Mouse (Mus musculus): ENCODE results near the gene AC140267.1. TPM values are rescaled to one million over a fixed set of nuclear protein-coding genes. Genes with fewer than 3 reads are reported as not detected.

AC140267.1 gene
- polyA plus RNA-seq, 1 experiment from 2014 or later, result not detected

DNA sequence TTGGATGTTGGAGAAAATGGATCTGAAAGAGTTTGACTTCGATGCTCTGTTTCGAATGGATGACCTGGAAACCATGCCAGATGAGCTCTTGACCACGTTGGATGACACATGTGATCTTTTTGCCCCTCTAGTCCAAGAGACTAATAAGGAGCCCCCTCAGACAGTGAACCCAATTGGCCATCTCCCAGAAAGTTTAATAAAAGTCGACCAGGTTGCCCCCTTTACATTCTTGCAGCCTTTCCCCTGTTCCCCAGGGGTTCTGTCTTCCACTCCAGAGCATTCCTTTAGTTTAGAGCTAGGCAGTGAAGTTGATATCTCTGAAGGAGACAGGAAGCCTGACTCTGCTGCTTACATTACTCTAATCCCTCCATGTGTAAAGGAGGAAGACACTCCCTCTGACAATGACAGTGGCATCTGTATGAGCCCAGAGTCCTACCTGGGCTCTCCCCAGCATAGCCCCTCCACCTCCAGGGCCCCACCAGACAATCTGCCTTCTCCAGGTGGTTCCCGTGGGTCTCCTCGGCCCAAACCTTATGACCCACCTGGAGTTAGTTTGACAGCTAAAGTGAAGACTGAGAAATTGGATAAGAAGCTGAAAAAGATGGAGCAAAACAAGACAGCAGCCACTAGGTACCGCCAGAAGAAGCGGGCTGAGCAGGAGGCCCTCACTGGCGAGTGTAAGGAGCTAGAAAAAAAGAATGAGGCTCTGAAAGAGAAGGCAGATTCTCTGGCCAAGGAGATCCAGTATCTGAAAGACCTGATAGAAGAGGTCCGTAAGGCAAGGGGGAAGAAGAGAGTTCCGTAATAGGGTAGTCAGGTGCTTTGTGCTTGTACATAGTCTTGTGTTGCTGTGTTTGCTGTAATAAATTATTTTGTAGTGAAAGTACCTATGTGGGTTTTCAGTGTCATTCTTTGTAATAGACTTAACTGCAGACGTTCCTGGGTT is 21.3 kb downstream of the AC140267.1 start:
- Histone ChIP-seq H3K4me1 (peaks cover 40% of the 10 kb centered on the region), H3K36me3 (peaks cover 48% of the 10 kb centered on the region), H3K4me3 (peak overlapping the region; percentile 100), H3K9me3 (replicated peaks) (no peaks in the 10 kb centered on the region), H3K27ac (peak overlapping the region; percentile 99), H3K27me3 (no peaks in the 10 kb centered on the region), H3K4me2 (replicated peaks) (peak overlapping the region; percentile 92), H3K9ac (peak overlapping the region; percentile 100)
- 67% methylated on average over 12 of the region's 12 CpGs for WGBS
- no peak for ATAC-seq (ENCODE audit: low FRiP score)

DNA sequence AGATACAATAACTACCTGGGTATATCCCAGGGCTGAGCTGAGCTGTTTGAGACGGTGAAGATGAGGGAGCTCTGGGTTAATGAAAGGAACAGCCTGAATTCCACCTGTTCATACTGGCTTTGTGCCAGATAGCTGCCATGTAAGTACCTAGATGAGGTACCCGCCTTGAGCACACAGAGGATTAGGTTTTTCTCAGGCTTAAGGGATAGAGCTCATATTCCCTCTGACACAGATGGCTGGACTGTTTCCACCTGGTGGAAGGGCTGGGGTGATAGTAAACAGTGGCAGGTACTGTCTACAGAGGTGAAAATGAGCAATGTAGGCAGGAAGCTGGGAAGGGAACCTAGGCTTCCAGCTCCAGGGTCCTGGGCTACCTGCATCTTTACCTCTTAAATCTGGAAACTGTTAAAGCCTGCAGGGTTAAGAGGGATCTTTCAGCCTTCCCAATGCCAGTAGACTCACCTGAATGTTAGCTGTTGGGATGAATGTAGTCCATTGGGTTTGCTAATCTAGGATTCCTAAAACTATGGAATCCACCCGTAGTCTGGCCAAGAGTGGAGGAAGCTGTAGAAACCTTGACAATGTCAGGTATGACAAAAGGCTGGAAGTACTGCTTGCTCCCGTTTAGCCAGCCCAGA is 22.1 kb downstream of the AC140267.1 start:
- H3K9ac ChIP-seq, result peak overlapping the region; percentile 100
- peak overlapping the region; percentile 92 for H3K4me2 ChIP-seq (replicated peaks)
- no peaks in the 10 kb centered on the region for H3K9me3 ChIP-seq (replicated peaks)
- H3K36me3 ChIP-seq, result peaks cover 44% of the 10 kb centered on the region
- no peak for ATAC-seq (ENCODE audit: low FRiP score)
- peak overlapping the region; percentile 100; the same call in 1 of the 2 replicates for H3K4me3 ChIP-seq
- H3K27ac ChIP-seq, result peak overlapping the region; percentile 99; the same call in 1 of the 2 replicates
- no peaks in the 10 kb centered on the region for H3K27me3 ChIP-seq
- H3K4me1 ChIP-seq, result peaks cover 40% of the 10 kb centered on the region
- 37% methylated on average over 4 of the region's 4 CpGs for WGBS

DNA sequence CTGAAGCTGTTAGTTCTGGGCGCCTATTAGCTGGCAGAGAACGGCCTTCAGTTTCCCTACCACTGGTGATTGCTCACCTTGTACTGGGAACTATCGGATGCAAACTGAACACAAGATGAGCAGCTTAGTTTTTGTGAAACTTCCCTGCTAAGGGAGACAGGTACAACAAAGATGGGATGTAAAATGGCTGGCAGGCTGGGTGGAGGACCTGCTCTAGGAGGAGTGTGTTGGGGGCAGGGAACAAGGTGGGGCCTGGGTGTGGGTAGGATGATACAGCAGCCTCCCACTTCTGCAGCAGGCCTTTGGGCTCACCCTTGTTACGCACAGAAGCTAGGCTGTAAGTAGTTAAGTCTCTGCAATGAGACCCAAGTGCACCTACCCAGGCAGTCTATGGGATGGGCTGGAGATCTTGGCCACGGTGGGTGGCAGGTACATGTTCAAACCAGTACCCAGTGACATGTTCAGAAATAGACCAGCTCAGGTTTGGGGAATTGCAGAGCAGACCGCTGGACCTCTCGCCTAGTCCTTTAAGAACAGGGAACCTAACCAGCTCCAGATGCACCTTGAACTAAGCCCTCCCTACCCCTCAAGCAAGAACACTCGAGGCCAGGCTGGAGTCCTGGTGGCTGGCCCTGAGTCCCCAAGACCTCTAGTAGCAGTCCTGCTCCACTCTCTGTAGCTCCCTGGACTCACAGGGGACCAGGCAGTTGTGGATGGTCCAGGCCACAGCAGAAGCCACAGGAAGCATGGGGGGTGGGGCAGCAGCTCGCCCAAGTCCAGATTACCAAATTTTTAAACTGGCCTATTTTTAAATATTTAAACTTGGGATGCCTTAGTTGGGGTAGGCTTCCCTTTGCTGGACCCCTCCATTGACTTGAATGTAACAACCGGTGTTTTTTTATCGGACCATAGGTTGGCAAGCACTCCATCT is 22.9 kb downstream of the AC140267.1 start:
- Histone ChIP-seq H3K4me2 (replicated peaks) (no peak overlapping the region; the same call in 1 of the 2 replicates), H3K9ac (peak overlapping the region; percentile 2; the same call in 1 of the 2 replicates), H3K27ac (peak overlapping the region; percentile 55), H3K36me3 (peaks cover 44% of the 10 kb centered on the region), H3K4me1 (peaks cover 44% of the 10 kb centered on the region), H3K27me3 (no peaks in the 10 kb centered on the region), H3K4me3 (no peak overlapping the region), H3K9me3 (replicated peaks) (no peaks in the 10 kb centered on the region)
- 65% methylated on average over 11 of the region's 11 CpGs for WGBS
- ATAC-seq (ENCODE audit: low FRiP score), result no peak

DNA sequence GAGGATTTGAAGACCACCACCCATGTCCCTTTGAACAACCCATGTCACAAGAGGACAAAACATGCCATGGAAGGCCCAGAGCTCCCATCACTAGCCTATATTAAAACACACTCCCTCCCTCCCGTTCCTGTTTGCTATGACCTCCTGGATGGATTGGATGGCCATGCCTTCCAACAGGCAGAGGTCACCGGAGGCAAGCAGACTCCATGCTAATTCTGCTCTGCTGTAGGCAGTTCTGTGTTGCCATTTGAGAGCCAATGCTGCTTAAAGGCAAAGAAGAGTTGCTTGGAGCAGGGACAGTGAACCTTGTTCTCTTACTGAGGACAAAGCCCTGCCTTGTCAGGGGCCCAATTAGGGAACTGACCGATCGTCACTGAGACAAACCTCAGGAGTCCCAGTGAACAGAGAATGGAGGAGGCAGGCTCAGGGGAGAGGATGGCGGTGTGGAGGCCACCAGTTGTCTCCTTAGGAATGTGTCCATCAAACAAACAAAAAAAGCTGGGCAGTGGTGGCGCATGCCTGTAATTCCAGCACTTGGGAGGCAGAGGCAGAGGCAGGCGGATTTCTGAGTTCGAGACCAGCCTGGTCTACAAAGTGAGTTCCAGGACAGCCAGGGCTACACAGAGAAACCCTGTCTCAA is 23.9 kb downstream of the AC140267.1 start:
- H3K9me3 ChIP-seq (replicated peaks), result no peaks in the 10 kb centered on the region
- peak overlapping the region; percentile 32; the same call in 1 of the 2 replicates for H3K9ac ChIP-seq
- peak overlapping the region; percentile 40; the same call in 1 of the 2 replicates for H3K27ac ChIP-seq
- H3K4me2 ChIP-seq (replicated peaks), result no peak overlapping the region
- peaks cover 44% of the 10 kb centered on the region for H3K36me3 ChIP-seq
- no peaks in the 10 kb centered on the region for H3K27me3 ChIP-seq
- H3K4me3 ChIP-seq, result no peak overlapping the region
- 61% methylated on average over 8 of the region's 8 CpGs for WGBS
- ATAC-seq (ENCODE audit: low FRiP score), result no peak
- H3K4me1 ChIP-seq, result peaks cover 40% of the 10 kb centered on the region

DNA sequence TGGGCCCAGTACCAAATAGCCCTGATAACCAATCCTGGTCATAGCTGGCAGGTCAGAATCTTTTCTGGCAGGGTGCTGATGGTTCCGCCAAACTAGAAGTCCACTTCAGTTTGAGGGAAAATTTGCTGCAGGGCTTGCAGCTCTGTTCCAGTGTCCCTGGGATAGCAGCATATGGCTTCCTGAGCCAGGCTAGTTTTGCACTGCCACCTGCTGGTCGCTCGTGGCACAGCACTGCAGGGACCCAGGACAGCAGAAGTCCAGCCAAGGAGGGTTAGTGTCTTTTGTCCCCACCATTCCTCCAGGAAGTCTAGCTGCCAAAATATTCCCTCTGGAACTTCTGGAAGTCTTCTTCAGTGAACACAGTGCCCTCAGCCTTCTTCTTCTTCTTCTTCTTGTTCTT is 25.0 kb downstream of the AC140267.1 start:
- H3K4me3 ChIP-seq, result no peak overlapping the region
- no peaks in the 10 kb centered on the region for H3K9me3 ChIP-seq (replicated peaks)
- H3K27me3 ChIP-seq, result no peaks in the 10 kb centered on the region
- H3K36me3 ChIP-seq, result peaks cover 44% of the 10 kb centered on the region
- H3K4me2 ChIP-seq (replicated peaks), result no peak overlapping the region
- H3K27ac ChIP-seq, result 0 out of 2 replicates have a peak overlapping the region, but pooled peaks have one; percentile 13
- 22% methylated on average over 3 of the region's 3 CpGs for WGBS
- no peak for ATAC-seq (ENCODE audit: low FRiP score)
- H3K9ac ChIP-seq, result no peak overlapping the region
- peaks cover 39% of the 10 kb centered on the region for H3K4me1 ChIP-seq

DNA sequence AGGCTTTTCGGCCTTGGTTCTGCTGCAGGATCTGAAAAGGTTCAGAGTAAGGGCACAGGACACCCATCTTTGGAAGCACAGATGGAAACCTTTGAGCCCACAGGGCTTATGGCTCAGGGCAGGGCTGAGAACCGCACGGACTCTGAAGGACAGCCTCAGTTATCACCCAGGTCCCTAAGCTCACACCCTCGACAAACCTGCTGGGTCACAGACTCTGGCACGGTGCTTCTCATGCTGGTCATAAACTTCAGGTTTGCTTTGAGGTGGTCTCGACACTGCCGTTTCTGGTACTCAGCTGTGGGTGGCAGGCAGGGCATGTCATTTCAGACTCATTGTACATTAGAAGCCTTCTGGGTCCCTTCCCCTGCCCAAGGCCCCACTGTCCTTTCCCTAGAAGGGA is 25.5 kb downstream of the AC140267.1 start:
- no peak overlapping the region for H3K4me2 ChIP-seq (replicated peaks)
- no peak for ATAC-seq (ENCODE audit: low FRiP score)
- H3K4me3 ChIP-seq, result no peak overlapping the region
- 86% methylated on average over 7 of the region's 7 CpGs for WGBS
- peaks cover 44% of the 10 kb centered on the region for H3K36me3 ChIP-seq
- no peak overlapping the region for H3K27ac ChIP-seq
- no peaks in the 10 kb centered on the region for H3K9me3 ChIP-seq (replicated peaks)
- no peak overlapping the region for H3K9ac ChIP-seq
- H3K27me3 ChIP-seq, result no peaks in the 10 kb centered on the region
- H3K4me1 ChIP-seq, result peaks cover 39% of the 10 kb centered on the region

DNA sequence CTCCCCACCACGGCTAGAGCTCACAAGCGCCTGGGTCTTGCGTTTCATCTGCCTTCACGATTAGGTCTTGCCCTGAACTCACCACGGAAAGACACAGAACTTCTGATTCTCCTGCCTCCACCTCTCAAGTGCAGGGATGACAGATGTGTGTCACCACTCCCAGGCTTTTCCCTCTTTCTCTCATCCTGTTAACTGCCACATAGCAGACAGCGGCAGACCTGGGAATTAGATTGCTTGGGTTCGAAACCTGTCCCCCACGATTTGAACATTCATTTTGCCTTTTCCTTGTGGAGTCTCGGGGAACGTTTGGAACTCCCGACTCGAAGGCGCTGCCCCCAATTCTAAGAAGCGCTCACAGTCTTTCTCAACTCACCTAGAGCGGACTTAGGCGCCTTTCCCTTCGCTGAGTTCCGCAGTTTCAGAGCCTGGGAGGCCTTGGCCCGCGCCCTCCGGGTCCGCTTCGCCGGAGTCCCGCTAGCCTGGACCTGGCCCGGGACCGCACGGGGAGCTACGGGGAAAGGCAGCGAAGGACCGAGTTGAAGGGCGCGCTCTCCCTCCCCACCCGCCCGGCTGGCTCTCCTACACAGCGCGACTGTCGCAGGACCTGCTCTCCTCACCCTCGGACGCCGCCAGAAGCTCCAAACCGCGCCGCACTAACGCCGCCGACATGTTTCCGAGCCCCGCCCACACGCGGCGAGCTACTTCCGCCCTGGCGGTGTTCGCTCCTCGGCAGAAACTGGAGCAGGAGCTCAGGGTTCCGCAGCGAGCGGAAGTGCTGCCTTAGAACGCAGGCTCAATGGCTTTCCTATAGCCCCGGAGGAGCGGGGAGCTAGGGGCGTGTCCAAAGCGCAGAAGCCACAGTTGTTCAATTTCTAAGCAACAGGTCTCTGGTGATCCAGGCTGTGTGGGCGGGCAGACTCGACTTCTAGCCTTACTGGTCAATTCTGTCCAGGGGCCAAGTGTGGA is 28.3 kb downstream of the AC140267.1 start, which contains the start of gene Rps19bp1:
TSS of gene Rps19bp1 (minus strand) at position 706 of the 966 bp plus-strand sequence.
- H3K27ac ChIP-seq, result peak within 1 kb of the TSS; percentile 57; the same call in 1 of the 2 replicates
- H3K4me2 ChIP-seq (replicated peaks), result peak within 1 kb of the TSS; percentile 84
- H3K9ac ChIP-seq, result peak within 1 kb of the TSS; percentile 82
- H3K27me3 ChIP-seq, result no peaks in the 10 kb centered on the region
- peaks cover 15% of the 10 kb centered on the region for H3K4me1 ChIP-seq
- H3K36me3 ChIP-seq, result peaks cover 17% of the 10 kb centered on the region
- peak within 1 kb of the TSS; percentile 74 for H3K4me3 ChIP-seq
- peak; percentile 83 for ATAC-seq (ENCODE audit: low FRiP score)
- 2% methylated on average over 65 of the region's 66 CpGs for WGBS
- H3K9me3 ChIP-seq (replicated peaks), result no peaks in the 10 kb centered on the region

DNA sequence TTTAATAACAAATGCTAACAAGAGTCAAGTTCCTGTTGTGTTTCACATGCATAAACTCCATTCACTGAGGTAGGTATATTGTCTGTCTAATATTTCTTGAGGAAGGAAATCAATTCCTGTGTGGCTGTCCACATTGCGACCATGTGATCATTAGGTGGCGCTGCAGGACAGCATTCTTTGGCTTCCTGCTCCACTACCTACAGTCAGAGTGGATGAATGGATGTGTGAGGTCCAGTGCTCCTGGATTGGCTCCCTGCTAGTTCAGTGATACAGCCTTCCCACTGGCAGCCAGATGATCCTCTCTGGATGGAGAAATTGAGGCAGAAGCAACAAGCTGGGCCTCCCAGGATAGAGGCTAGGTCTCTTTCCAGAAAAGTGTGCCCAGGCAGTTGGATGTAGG is 30.6 kb downstream of the AC140267.1 start:
- Histone ChIP-seq H3K9me3 (replicated peaks) (no peaks in the 10 kb centered on the region), H3K27me3 (no peaks in the 10 kb centered on the region), H3K4me1 (peaks cover 13% of the 10 kb centered on the region), H3K36me3 (no peaks in the 10 kb centered on the region), H3K4me2 (replicated peaks) (no peak overlapping the region), H3K9ac (no peak overlapping the region), H3K4me3 (no peak overlapping the region), H3K27ac (no peak overlapping the region)
- ATAC-seq (ENCODE audit: low FRiP score), result 0 out of 2 replicates have a peak, but pooled peaks have one; percentile 29
- 0% methylated on average over 2 of the region's 2 CpGs for WGBS

DNA sequence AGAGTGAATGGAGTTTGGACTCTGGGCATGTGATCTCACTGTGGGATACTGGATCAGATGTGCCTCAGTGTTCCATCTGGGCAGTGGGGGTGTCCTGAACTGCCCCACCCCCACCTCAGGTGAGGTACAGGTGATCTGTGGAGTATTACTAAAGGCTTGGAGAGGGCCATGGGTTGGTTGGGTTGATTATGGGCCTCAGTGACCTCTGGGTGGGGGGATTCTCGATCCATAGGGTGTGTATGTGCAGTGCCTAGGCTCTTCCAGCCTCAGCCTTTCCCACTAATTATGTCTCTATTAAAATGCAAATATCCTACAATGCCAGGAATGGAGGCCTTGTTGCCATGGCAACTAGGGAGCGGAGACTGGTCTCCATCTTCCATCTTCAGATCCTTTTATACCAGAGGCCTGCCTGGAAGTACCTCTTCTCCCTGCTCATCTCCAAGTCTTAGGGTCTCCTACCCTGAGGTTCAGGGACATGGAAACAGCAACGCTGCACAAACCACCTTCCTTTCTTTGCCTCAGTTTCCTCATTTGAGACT is 36.3 kb downstream of the AC140267.1 start:
- Histone ChIP-seq H3K4me1 (peaks cover 7% of the 10 kb centered on the region; the same call in 1 of the 2 replicates), H3K27me3 (peaks cover 16% of the 10 kb centered on the region), H3K9ac (no peak overlapping the region), H3K4me3 (no peak overlapping the region), H3K36me3 (no peaks in the 10 kb centered on the region), H3K27ac (no peak overlapping the region), H3K4me2 (replicated peaks) (no peak overlapping the region), H3K9me3 (replicated peaks) (no peaks in the 10 kb centered on the region)
- ATAC-seq (ENCODE audit: low FRiP score), result no peak
- 46% methylated on average over 3 of the region's 3 CpGs for WGBS

DNA sequence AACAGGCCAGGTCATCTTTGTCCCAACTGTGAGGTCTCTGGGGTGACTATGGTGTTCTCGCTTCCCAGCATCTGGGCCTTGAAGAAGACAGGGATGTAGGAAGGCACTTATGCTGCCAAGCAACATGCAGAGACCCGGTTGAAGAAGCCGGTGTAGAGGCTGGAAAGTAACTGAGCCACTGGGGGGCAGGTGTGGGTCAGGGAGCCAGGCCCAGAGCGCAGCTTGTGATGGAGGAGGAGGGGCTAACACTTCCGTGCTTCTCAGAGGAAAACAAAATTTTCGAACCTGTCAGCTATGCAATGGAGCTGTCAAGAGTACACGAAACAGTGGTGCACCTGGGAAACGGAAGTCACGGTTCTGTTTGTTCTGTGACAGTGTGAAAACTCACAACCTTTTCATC is 41.5 kb downstream of the AC140267.1 start:
- Histone ChIP-seq H3K27me3 (peaks cover 45% of the 10 kb centered on the region), H3K4me2 (replicated peaks) (no peak overlapping the region), H3K27ac (no peak overlapping the region), H3K9ac (no peak overlapping the region), H3K4me1 (peaks cover 10% of the 10 kb centered on the region; the same call in 1 of the 2 replicates), H3K9me3 (replicated peaks) (no peaks in the 10 kb centered on the region), H3K4me3 (no peak overlapping the region), H3K36me3 (no peaks in the 10 kb centered on the region)
- WGBS, result 45% methylated on average over 9 of the region's 9 CpGs
- no peak for ATAC-seq (ENCODE audit: low FRiP score)
